Comparison of ENCODE assay signal across 18 mouse cellular contexts in genomic region chr1:93227976-93228365, GRCm38 (mm10). TPM values are rescaled to one million over a fixed set of nuclear protein-coding genes. Genes with fewer than 3 reads are reported as not detected.
"Had no signal": no experiment of that assay in that cellular context is flagged by ENCODE, and none has a peak within 500 bp of the region (broad histone marks: within the 10 kb centered on the region; RNA-seq: fewer than 3 reads in every experiment).

No protein-coding gene starts in this region.

- H3K4me2 ChIP-seq: limb, embryonic 12.5 days; liver, embryonic 11.5 days; lung, embryonic 14.5 days; midbrain, embryonic 13.5 days; neural tube, embryonic 13.5 days had no signal

- H3K4me3 ChIP-seq: limb, embryonic 12.5 days; megakaryocyte, embryonic 14.5 days; midbrain, embryonic 10.5 days; midbrain, embryonic 13.5 days; myocyte; neural tube, embryonic 13.5 days had no signal

- H3K9me3 ChIP-seq: limb, embryonic 12.5 days; megakaryocyte, embryonic 14.5 days; midbrain, embryonic 10.5 days; midbrain, embryonic 13.5 days; neural tube, embryonic 13.5 days had no signal

- H3K36me3 ChIP-seq: limb, embryonic 12.5 days; midbrain, embryonic 10.5 days; midbrain, embryonic 13.5 days; neural tube, embryonic 13.5 days had no signal

- ATAC-seq: intestine, postnatal 0 days; liver, postnatal 0 days had no signal

- DNase-seq: kidney, adult 2 months; kidney, postnatal 25 days; liver, postnatal 0 days; lung, embryonic 14.5 days; right cerebral cortex, postnatal 14 days; right cerebral cortex, postnatal 4 days; thymus, postnatal 25 days had no signal

- H3K27ac ChIP-seq: kidney, postnatal 0 days; liver, embryonic 14.5 days; macrophage; midbrain, embryonic 10.5 days; midbrain, embryonic 13.5 days; neural tube, embryonic 13.5 days had no signal

- H3K27me3 ChIP-seq: limb, embryonic 12.5 days had no signal

- H3K9ac ChIP-seq: limb, embryonic 12.5 days; liver, embryonic 14.5 days; liver, postnatal 0 days; lung, embryonic 14.5 days; midbrain, embryonic 13.5 days; neural tube, embryonic 13.5 days had no signal

RNA-seq across cellular contexts. Expression of gene Crocc2, which starts 59.4 kb away (rescaled TPM):
- polyA plus RNA-seq: liver, postnatal 0 days; macrophage; myocyte had no signal
